Mouse (Mus musculus) kidney, postnatal 4 days (tissue): ENCODE data around the gene Tex11.
"Not testable (repeated sequence)": the region's sequence is repeated elsewhere in the genome, so short reads cannot be mapped to it uniquely, and the experiment has no call there.

Source experiments
- DNase-seq, 2 experiments: peaks; one replicate each; pipeline ENCODE4 v3.0.0; 2021; ENCODE audit warnings: mixed read lengths in 2 of 2

Tex11 gene

DNA sequence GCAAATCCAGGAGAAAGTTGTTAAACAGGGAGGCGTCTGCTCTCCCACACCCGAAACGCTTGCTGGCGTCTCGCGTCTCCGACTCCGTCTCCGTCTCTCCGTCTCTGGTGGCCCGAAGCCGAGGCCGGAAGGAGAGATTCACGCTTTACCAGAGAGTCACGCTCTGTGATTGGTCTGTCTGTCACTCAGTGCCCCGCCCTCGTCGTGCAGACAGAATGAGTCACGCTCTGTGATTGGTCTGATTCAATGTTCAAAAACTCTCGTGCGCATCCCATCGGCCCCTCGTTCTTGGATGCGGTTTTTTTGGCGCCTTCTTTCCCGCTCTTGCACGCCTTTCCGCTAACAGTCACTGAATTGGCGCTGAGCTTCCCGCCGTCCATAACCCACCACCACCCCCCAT is at the start of gene Tex11:
TSS of gene Tex11 (minus strand) at position 127 of the 400 bp plus-strand sequence.
- no peak for DNase-seq

DNA sequence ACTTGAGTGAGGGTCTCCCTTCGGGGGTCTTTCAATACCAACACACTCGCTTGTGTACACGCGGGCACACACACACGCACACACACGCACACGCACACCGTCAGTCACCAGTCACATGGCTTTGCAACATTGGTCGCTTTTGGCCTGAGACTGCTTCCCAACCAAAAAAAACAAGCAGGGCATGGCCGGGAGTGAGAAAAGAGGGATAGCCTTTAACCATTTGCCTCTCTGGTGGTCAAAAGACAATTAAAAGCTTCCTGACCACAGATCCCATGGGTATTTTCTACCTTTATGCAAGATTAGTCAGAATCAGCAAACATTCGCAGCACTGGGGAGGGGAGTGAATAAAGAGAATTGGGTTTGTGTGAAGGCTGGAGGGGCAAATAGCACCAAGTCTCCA is 26.5 kb upstream of the Tex11 start, which contains the start of gene Slc7a3:
TSS of gene Slc7a3 (minus strand) at position 101 of the 400 bp plus-strand sequence.
- no peak for DNase-seq

DNA sequence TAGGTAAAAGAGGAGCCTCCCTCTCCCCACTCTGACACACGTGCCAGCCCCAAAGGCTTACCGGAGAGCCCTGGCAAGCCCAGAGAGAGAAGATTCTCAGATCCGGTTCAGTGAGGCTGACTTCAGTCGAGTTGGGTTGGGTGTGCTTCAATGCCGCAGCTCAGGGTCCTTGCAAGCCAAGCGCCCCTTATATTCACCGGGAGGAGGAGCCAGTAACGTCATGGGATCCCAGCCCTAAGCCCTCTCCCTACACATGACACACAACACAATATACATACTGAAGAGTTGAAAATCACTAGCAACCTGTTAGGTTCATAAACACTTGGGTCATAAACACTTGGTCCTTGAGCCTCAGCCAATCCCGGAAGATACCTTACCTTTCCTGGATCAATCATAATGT is 25.7 kb upstream of the Tex11 start:
- DNase-seq: not testable (repeated sequence)

DNA sequence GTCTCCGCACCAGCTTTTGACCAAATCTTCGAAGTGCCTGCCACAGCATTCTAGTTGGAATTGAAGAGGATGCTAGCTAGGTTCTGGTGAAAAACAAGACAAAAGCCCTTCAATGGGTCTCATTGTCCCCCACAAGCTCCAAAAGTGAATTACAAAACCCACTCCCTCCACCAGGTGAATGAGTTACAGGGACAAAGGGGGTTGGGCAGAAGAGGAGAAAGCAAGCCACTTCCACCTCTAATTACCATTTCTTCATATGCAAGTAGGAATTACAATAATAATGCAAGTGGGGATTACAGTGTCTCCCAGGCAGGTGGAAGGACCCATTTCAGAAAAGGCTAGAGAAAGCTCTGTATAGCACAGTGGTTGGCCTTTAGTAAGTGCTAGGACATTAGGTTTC is 24.7 kb upstream of the Tex11 start:
- no peak for DNase-seq

DNA sequence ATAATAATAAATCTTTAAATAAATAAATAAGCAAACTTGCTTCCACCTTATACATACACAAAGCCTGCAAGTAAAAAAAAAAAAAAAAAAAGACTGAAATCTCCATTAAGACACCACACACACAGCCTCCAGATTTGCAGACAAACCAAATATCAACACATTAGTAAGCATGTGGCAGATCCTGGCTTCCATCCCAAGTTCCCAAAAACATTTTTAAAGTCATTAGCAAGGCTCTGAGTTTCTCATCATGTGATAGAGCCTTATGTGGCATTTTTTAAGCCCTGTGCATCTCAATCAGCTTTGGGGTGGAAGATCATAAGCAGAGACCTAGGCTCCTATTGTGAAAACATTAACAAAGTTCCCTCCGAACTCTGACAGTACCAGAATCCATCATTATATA is 5.8 kb upstream of the Tex11 start:
- DNase-seq: no peak

- no peak for DNase-seq
Observed at GRCm38 (mm10) chrX:101063503-101063902, 4.0 kb upstream of the Tex11 start.

DNA sequence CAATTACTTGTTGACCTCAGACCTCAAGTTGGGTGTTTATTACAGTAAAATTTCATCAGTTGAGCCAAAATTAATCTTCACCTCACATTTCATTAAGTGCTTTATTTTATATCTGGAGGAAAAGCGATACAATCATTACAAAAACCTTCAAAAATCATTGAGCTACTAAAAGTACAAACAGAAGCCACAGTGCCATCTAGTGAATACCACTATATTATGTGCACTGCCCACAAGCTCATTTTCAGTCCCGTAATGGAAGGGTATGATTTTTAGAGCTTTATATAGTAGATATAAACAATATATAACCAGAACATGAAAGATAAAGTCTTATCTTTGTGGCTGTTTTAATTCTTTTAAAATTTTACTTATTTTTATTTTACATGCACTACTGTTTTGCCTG is 115.8 kb downstream of the Tex11 start:
- DNase-seq: no peak

DNA sequence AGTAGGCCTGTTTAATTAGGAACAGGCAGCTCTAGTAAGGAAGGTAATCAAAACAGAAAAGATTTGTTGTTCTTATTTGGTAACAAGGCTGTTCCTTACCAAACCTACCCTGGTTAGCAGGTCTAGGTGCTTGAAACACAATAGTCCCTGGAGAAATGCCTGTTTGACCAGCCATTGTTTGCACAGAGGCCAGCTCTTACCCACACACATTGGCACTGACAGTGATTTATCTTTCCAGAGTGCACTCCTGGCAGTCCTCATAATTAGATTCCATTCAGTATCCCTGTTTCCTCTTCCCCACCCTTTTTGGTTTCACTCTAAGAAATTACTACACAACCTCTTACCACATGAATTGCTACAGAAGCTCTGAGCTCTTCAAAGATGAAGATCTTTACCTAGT is 220.3 kb downstream of the Tex11 start:
- DNase-seq: no peak

DNA sequence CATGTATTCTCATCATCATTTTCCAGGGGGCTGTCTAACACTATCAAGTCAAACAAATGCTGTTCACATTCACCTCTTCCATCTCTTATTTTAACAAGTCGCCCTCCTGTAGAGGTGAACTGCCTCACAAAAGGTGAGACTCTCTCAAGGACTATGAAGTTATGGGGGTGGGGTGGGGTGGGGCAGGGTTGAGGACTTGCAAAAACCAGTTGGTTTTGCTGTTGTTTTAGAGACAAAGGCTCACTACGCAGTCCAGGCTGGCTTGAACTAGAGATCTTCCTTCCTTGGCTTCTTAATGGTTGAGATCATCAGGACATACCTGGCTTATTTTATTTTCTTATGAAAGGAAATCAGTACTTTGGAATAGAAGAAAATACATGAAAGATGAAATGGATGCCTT is 226.7 kb downstream of the Tex11 start:
- DNase-seq: no peak

- DNase-seq: no peak
Observed at GRCm38 (mm10) chrX:100825557-100825956, 233.9 kb downstream of the Tex11 start.

DNA sequence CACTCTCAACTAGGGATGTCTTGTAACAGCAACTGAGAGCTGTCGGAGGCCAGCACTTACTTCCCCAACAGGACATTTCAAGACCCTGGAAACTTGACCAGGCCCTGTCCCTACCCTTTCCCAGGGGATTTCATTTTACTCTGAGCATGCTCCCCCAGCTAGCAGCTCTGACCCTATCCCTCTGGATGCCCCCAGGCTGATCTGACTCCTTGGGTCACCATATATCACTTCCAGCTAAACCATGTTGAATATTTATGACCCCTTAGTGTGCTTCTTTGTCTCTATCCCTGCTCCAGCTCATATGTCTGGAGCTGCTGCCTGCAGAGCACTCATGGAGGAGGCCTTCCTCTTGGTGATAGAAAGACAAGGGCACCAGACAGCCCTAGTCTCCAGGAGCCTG is 238.3 kb downstream of the Tex11 start:
- no peak for DNase-seq

DNA sequence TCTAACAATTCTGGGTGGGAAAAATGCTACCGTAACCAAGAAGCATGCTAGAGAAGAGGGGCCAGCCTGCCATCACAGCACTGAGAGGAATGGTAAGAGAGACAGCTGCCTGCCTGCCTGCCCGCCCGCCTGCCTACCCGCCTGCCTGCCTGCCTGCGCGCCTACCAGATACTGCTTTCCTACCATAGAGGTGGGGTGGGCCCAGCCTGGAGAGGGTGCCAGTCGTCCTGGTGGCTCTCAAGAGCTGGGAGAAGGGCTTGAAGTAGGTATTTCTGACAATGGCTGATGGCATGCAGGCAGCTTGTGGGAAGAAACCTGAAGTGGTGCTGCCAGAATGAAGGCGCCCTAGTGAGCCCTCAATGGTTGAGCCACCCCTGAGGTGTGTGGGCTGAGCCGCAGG is 240.8 kb downstream of the Tex11 start:
- DNase-seq: no peak

GRCm38 (mm10) chrX:100815766-100816165 is 243.7 kb downstream of the Tex11 start:
- DNase-seq: no peak

- DNase-seq: no peak
Observed at GRCm38 (mm10) chrX:100814139-100814538, 245.3 kb downstream of the Tex11 start.

- no peak for DNase-seq
Observed at GRCm38 (mm10) chrX:100811129-100811528, 248.3 kb downstream of the Tex11 start.

DNA sequence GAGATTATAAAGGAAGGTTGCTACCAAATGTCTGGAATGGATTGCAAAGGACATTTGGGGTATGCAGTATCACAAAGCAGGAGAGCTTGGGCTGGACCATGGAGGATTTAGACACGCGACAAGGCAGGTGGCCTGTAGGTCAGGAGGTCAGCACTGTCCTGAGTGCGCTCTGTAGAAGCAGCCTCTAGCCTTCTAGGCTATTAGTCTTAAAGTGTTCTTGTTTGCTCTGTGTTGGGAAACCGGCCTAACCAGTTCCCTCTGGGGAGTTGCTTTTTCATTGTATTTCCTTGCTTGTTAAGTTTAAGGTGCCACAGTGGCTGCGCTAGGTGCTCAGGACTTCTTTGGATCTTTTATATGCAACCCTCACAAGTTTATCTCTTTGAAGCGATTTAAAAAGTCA is 257.4 kb downstream of the Tex11 start:
- peak in 1 of 2 experiments; percentile 21 for DNase-seq

GRCm38 (mm10) chrX:100800643-100801042 is 258.8 kb downstream of the Tex11 start:
- DNase-seq: no peak

DNA sequence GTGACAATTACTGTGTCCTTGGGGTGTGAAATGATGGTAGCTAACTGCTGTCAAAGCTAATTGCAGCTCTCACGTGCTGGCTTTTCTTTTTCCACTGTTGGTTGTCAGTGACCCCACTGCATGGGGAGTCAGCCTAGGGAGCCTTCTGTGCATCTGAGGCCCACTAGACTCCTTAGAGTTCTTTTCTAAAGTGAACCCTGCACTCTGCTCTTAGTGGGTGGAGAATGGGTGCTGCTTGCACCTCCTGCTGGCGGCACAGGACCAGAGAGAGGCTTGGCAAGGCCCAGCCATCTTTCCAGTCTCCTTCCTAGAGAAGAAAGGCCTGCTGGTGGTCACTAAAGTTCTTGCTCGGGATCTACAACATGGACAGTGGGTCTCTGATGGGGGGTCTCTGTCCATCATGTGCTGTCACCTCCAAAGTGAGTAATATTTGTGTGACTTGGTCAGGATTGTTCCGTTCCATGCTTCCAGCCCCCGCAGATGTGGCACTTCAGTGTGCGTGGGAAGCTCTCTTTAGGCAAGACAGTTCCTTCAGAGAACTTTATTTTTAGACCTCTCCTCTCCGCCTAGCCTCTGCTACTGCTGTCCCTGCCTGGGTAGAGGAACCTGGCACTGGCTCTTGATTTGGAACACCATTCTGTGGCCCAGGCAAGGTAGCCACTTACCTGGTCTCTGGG is 261.5 kb downstream of the Tex11 start:
- no peak for DNase-seq

DNA sequence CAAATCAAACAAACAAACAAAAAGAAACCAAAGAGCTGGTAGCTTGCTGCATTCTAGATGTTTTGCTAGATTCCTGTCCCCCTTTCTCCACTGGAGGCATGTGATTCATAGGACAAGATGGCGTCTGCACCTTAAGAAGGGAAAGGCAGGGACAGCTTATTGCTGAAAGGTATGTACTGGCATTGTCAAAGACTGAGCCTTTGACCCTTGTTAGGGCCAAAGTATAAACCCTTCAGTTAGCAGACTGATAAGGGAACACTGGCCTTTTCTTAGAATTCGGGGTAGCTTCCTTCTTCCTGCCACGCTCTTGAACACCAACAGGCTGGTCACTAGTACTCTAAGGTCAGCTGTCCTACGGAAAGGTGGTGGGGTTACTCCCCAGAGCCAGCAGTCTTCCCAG is 262.1 kb downstream of the Tex11 start:
- DNase-seq: no peak

DNA sequence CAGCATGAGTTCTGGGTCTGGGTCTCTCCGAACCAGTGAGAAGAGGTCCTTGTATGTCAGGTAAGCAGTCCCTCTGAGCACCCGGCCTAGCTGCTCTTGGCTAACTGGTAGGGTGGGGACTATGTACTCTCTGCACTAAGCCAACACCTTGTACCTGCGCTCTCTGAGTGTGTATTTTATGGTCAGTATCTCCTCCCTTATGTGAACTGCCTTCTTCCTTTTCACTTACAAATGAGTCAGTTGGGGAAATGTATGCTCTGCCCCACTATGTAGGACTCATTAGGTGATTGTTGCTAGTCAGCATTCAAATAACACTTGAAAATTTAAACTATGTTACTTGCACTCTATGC is 262.8 kb downstream of the Tex11 start:
- DNase-seq: no peak

GRCm38 (mm10) chrX:100796041-100796740 is 263.3 kb downstream of the Tex11 start:
- DNase-seq: no peak

DNA sequence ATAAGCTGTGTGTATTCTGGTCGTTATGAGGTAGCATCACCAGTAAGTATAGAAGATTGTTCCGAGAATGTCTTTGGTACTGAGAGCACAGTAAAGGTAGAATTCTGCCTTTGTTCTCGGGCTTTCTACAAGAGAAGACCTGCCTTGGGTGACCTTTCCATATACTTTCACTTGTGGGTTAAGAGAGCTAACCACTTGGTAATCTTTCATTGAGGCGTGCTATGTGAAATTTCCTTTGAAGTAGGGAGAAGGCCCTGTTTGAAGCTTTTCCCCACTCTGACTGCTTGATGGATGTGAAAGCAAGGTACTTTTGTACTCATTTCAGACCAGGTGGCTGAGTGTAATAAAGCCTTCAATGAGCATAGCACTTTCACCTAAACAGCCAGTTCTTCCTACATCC is 270.1 kb downstream of the Tex11 start:
- no peak for DNase-seq
